In the genomic region with DNA sequence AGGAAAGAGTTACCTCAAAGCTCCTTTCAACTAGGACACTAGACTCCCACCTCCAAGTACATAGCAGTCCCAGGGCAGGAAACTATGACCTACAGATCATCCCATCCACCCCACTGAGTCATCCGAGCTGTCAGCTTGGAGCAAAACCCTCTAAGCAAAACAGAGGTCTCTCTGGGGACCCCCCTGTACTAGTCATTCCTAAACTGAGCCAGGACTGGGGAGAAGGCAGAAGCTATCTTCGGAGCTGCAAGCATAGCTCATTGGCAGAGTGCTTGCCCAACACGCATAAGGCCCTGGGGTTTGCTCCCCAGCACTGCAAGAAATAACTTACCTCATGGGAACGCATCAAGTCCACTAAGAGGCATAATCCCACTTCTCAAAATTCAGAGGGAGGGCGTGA, we compare ENCODE assay signal across 8 mouse cellular contexts. TPM values are rescaled to one million over a fixed set of nuclear protein-coding genes. Genes with fewer than 3 reads are reported as not detected.
DNase-seq lines count a peak whose midpoint lies in the region; ATAC-seq lines count a peak whose summit lies in the region.

No protein-coding gene starts in this region.

- no peak for ATAC-seq in forebrain, embryonic 13.5 days
- ATAC-seq in forebrain, embryonic 16.5 days: no peak
- ATAC-seq in lung, embryonic 15.5 days (ENCODE audit: borderline replicate concordance, extremely low read depth, low FRiP score, low TSS enrichment): no peak
- ATAC-seq in neural tube, embryonic 15.5 days (ENCODE audit: low FRiP score): no peak
- ATAC-seq in granulocyte monocyte progenitor cell, adult 5-6 weeks (replicated peaks; ENCODE audit: poor library complexity, severe bottlenecking): no peak
- no peak for ATAC-seq in cerebellum, adult (ENCODE audit: insufficient number of reproducible peaks, low FRiP score, low TSS enrichment)

- no peak overlapping the region for H3K4me3 ChIP-seq in forebrain, embryonic 13.5 days
- no peak overlapping the region for H3K4me3 ChIP-seq in forebrain, embryonic 16.5 days (replicated peaks; ENCODE audit: low read length)
- H3K4me3 ChIP-seq in lung, embryonic 15.5 days: 0 out of 2 replicates have a peak overlapping the region, but pooled peaks have one; percentile 25
- H3K4me3 ChIP-seq in neural tube, embryonic 15.5 days (replicated peaks): no peak overlapping the region

- no peak for DNase-seq in lung, postnatal 25 days (ENCODE audit: low spot score)
- peak; percentile 20 to 48 for DNase-seq in gastrocnemius, adult 8-10 months (ENCODE audit: low spot score in 2 of 2)

- H3K9ac ChIP-seq in forebrain, embryonic 13.5 days: 0 out of 2 replicates have a peak overlapping the region, but pooled peaks have one; percentile 88
- H3K9ac ChIP-seq in forebrain, embryonic 16.5 days (replicated peaks; ENCODE audit: low read depth, low read length): no peak overlapping the region
- 0 out of 2 replicates have a peak overlapping the region, but pooled peaks have one; percentile 7 for H3K9ac ChIP-seq in lung, embryonic 15.5 days
- H3K9ac ChIP-seq in neural tube, embryonic 15.5 days (replicated peaks): no peak overlapping the region

- WGBS in forebrain, embryonic 13.5 days: 91% methylated on average over 5 of the region's 5 CpGs
- WGBS in forebrain, embryonic 16.5 days: 88% methylated on average over 5 of the region's 5 CpGs
- 69% methylated on average over 5 of the region's 5 CpGs for WGBS in lung, embryonic 15.5 days
- WGBS in neural tube, embryonic 15.5 days: 79% methylated on average over 5 of the region's 5 CpGs

- H3K27ac ChIP-seq in forebrain, embryonic 13.5 days: no peak overlapping the region
- H3K27ac ChIP-seq in forebrain, embryonic 16.5 days (ENCODE audit: low read length): no peak overlapping the region
- peak overlapping the region; percentile 84 for H3K27ac ChIP-seq in lung, embryonic 15.5 days
- H3K27ac ChIP-seq in neural tube, embryonic 15.5 days (replicated peaks): no peak overlapping the region

- H3K36me3 ChIP-seq in forebrain, embryonic 13.5 days (ENCODE audit: poor library complexity, severe bottlenecking): peaks cover 49% of the 10 kb centered on the region
- peaks cover 30% of the 10 kb centered on the region for H3K36me3 ChIP-seq in forebrain, embryonic 16.5 days (ENCODE audit: control insufficient read depth, insufficient read depth)
- H3K36me3 ChIP-seq in lung, embryonic 15.5 days: peaks cover 39% of the 10 kb centered on the region
- peaks cover 48% of the 10 kb centered on the region for H3K36me3 ChIP-seq in neural tube, embryonic 15.5 days

- peaks cover 32% of the 10 kb centered on the region for H3K4me1 ChIP-seq in forebrain, embryonic 13.5 days
- peaks cover 26% of the 10 kb centered on the region for H3K4me1 ChIP-seq in forebrain, embryonic 16.5 days (replicated peaks; ENCODE audit: control insufficient read depth, insufficient read depth, low read length)
- peaks cover 38% of the 10 kb centered on the region for H3K4me1 ChIP-seq in lung, embryonic 15.5 days
- peaks cover 47% of the 10 kb centered on the region for H3K4me1 ChIP-seq in neural tube, embryonic 15.5 days

- no peaks in the 10 kb centered on the region for H3K9me3 ChIP-seq in forebrain, embryonic 13.5 days (replicated peaks)
- H3K9me3 ChIP-seq in forebrain, embryonic 16.5 days (ENCODE audit: control insufficient read depth, low read length): no peaks in the 10 kb centered on the region
- H3K9me3 ChIP-seq in lung, embryonic 15.5 days: no peaks in the 10 kb centered on the region
- no peaks in the 10 kb centered on the region for H3K9me3 ChIP-seq in neural tube, embryonic 15.5 days (replicated peaks)

- no peaks in the 10 kb centered on the region for H3K27me3 ChIP-seq in forebrain, embryonic 13.5 days
- H3K27me3 ChIP-seq in forebrain, embryonic 16.5 days (replicated peaks; ENCODE audit: control insufficient read depth, insufficient read depth, low read length): no peaks in the 10 kb centered on the region
- no peaks in the 10 kb centered on the region for H3K27me3 ChIP-seq in lung, embryonic 15.5 days
- H3K27me3 ChIP-seq in neural tube, embryonic 15.5 days (replicated peaks): no peaks in the 10 kb centered on the region

- peak overlapping the region; percentile 84; the same call in 1 of the 2 replicates for H3K4me2 ChIP-seq in forebrain, embryonic 13.5 days
- no peak overlapping the region for H3K4me2 ChIP-seq in forebrain, embryonic 16.5 days (ENCODE audit: low read length)
- peak overlapping the region; percentile 84; the same call in 1 of the 2 replicates for H3K4me2 ChIP-seq in lung, embryonic 15.5 days
- H3K4me2 ChIP-seq in neural tube, embryonic 15.5 days: peak overlapping the region; percentile 83

RNA-seq across cellular contexts. Expression of gene Acly, which starts 3.4 kb away (rescaled TPM):
- 251 and 271 TPM in 2 replicates for polyA plus RNA-seq in forebrain, embryonic 13.5 days (2015; fragmentation: Nextera tagmentation; extraction: Ambion mirVana)
- polyA plus RNA-seq in forebrain, embryonic 16.5 days (2015; fragmentation: Nextera tagmentation; extraction: Ambion mirVana): 242 and 248 TPM in 2 replicates
- 151 and 153 TPM in 2 replicates for polyA plus RNA-seq in lung, embryonic 15.5 days (2015; fragmentation: Nextera tagmentation; extraction: Ambion mirVana)
- 1 to 10 TPM; 6.9 to 8.5 (median 8.0) TPM for total RNA-seq in gastrocnemius, adult 8-10 months (2022)
- polyA plus RNA-seq in neural tube, embryonic 15.5 days (2015; fragmentation: Nextera tagmentation; extraction: Ambion mirVana): 213 and 218 TPM in 2 replicates
- 93.5 and 98.0 TPM in 2 replicates for total RNA-seq in granulocyte monocyte progenitor cell, adult 5-6 weeks (2014; fragmentation: Nextera tagmentation)
- 101 and 107 TPM in 2 replicates for total RNA-seq in granulocyte monocyte progenitor cell, adult 5-6 weeks (2017)

RNA-seq across cellular contexts. Expression of gene Ttc25, which starts 21.0 kb away (rescaled TPM):
- polyA plus RNA-seq in forebrain, embryonic 13.5 days (2015; fragmentation: Nextera tagmentation; extraction: Ambion mirVana): 1.6 and 1.9 TPM in 2 replicates
- polyA plus RNA-seq in forebrain, embryonic 16.5 days (2015; fragmentation: Nextera tagmentation; extraction: Ambion mirVana): 1.0 and 2.0 TPM in 2 replicates
- polyA plus RNA-seq in lung, embryonic 15.5 days (2015; fragmentation: Nextera tagmentation; extraction: Ambion mirVana): 1.6 and 2.6 TPM in 2 replicates
- under 1 TPM; 0.09 to 0.51 (median 0.24) TPM for total RNA-seq in gastrocnemius, adult 8-10 months (2022)
- polyA plus RNA-seq in neural tube, embryonic 15.5 days (2015; fragmentation: Nextera tagmentation; extraction: Ambion mirVana): 1.2 and 2.1 TPM in 2 replicates
- 3.7 TPM in 1 of 2 replicates, not detected in the other for total RNA-seq in granulocyte monocyte progenitor cell, adult 5-6 weeks (2014; fragmentation: Nextera tagmentation)
- total RNA-seq in granulocyte monocyte progenitor cell, adult 5-6 weeks (2017): 0.31 TPM in 1 of 2 replicates, not detected in the other

RNA-seq across cellular contexts. Expression of gene Cnp, which starts 50.3 kb away (rescaled TPM):
- 20.1 and 20.8 TPM in 2 replicates for polyA plus RNA-seq in forebrain, embryonic 13.5 days (2015; fragmentation: Nextera tagmentation; extraction: Ambion mirVana)
- 22.8 and 29.8 TPM in 2 replicates for polyA plus RNA-seq in forebrain, embryonic 16.5 days (2015; fragmentation: Nextera tagmentation; extraction: Ambion mirVana)
- 28.7 and 32.3 TPM in 2 replicates for polyA plus RNA-seq in lung, embryonic 15.5 days (2015; fragmentation: Nextera tagmentation; extraction: Ambion mirVana)
- 1 to 10 TPM; 2.3 to 5.5 (median 4.2) TPM for total RNA-seq in gastrocnemius, adult 8-10 months (2022)
- polyA plus RNA-seq in neural tube, embryonic 15.5 days (2015; fragmentation: Nextera tagmentation; extraction: Ambion mirVana): 62.0 and 74.6 TPM in 2 replicates
- 27.9 and 31.0 TPM in 2 replicates for total RNA-seq in granulocyte monocyte progenitor cell, adult 5-6 weeks (2014; fragmentation: Nextera tagmentation)
- total RNA-seq in granulocyte monocyte progenitor cell, adult 5-6 weeks (2017): 16.2 and 20.9 TPM in 2 replicates

RNA-seq across cellular contexts. Expression of gene Klhl11, which starts 51.8 kb away (rescaled TPM):
- polyA plus RNA-seq in forebrain, embryonic 13.5 days (2015; fragmentation: Nextera tagmentation; extraction: Ambion mirVana): 12.1 and 12.2 TPM in 2 replicates
- polyA plus RNA-seq in forebrain, embryonic 16.5 days (2015; fragmentation: Nextera tagmentation; extraction: Ambion mirVana): 14.3 and 17.4 TPM in 2 replicates
- 8.6 and 9.3 TPM in 2 replicates for polyA plus RNA-seq in lung, embryonic 15.5 days (2015; fragmentation: Nextera tagmentation; extraction: Ambion mirVana)
- total RNA-seq in gastrocnemius, adult 8-10 months (2022): 1 to 10 TPM; 2.6 to 4.1 (median 3.0) TPM
- polyA plus RNA-seq in neural tube, embryonic 15.5 days (2015; fragmentation: Nextera tagmentation; extraction: Ambion mirVana): 9.1 and 10.1 TPM in 2 replicates
- total RNA-seq in granulocyte monocyte progenitor cell, adult 5-6 weeks (2014; fragmentation: Nextera tagmentation): 7.0 and 10.1 TPM in 2 replicates
- total RNA-seq in granulocyte monocyte progenitor cell, adult 5-6 weeks (2017): 16.7 and 21.3 TPM in 2 replicates

Comparison
In these comparisons a context has a peak if more than half of its experiments do, and no peak if none do; other contexts are left out.
1. H3K9ac ChIP-seq: peak in forebrain, embryonic 13.5 days (single experiment) and lung, embryonic 15.5 days (single experiment); none in forebrain, embryonic 16.5 days (single experiment) and neural tube, embryonic 15.5 days (single experiment).